Mouse (Mus musculus) left cerebral cortex, adult 2 months (tissue): ENCODE measurements around the gene Unc13b. TPM values are rescaled to one million over a fixed set of nuclear protein-coding genes. Genes with fewer than 3 reads are reported as not detected.
"Not testable (repeated sequence)": the region's sequence is repeated elsewhere in the genome, so short reads cannot be mapped to it uniquely, and the experiment has no call there.

Experiments used
- DNase-seq, 2 experiments: peaks; one replicate each; pipeline ENCODE4 v3.0.0; 2021 to 2022; ENCODE audit warnings: low spot score in 2 of 2, mixed read lengths in 1 of 2; ENCODE audit errors: extremely low spot score in 1 of 2
- H3K27ac ChIP-seq: fragments of 200-600 bp; 2 replicates; pipeline ENCODE4 v1.8.1; 2022
- H3K4me3 ChIP-seq: fragments of 200-600 bp; 2 replicates; pipeline ENCODE4 v1.8.1; 2022
- CTCF ChIP-seq: fragments of 200-600 bp; IDR thresholded peaks from 2 replicates; pipeline ENCODE4 v1.8.1; 2022; ENCODE audit warnings: antibody characterized with exemption, mild to moderate bottlenecking, moderate library complexity
- intact Hi-C: fragments of 180-260 bp; cut with DNase I; formaldehyde crosslinking; loops from one replicate; pipeline ENCODE4 v1.15.1; 2025
- total RNA-seq, 2 experiments: library from RNA; stranded (reverse); gene quantifications; 2 replicates each; pipeline ENCODE4 v1.2.3; 2021

The Unc13b gene
- total RNA-seq, 2 experiments from 2014 or later, result 68.1 to 70.9 TPM

DNA sequence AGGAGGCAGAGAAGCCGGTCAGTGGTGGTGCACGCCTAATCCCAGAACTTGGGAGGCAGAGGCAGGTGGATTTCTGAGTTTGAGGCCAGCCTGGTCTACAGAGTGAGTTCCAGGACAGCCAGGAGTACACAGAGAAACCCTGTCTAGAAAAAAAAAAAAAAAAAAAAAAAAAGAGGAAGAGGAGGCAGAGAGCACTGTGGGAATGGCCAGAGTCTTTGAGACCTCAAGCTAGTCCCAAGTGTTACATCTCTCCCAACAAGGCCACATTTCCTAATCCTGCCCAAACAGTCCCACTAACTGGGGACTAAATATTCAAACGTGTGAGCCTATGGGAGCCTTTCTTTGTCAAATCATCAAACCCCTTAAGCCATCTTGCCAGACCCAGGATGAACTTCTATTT is 71.0 kb downstream of the Unc13b start:
- H3K27ac ChIP-seq, result no peak overlapping the region
- intact Hi-C loops, result no loop called here
- H3K4me3 ChIP-seq, result no peak overlapping the region
- TF ChIP-seq CTCF, result no peak
- no peak for DNase-seq

DNA sequence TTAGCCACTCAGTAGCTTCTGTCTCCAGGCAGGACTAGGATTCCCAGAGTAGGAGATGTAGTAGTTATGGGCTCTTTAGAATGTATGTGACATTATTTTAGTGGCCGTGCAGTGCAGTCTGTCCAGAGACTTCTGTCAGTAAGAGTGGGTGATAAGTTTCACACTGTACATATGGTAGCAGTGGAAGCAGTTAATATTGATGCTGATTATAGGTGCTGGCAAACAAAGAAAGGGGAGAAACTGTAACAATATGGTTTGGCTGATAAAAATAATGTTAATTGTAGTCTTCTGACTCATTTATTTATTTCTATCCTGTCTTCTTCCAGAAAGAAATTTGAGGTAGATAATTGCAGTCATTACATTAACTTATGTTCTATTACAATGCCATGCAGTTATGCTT is 83.9 kb downstream of the Unc13b start:
- no peak for TF ChIP-seq CTCF
- intact Hi-C loops, result loop anchor here (10.0 kb wide), 1 partner anchor 572 kb away; the partner anchor contains the start of gene Olfr71
- Histone ChIP-seq H3K27ac (no peak overlapping the region), H3K4me3 (no peak overlapping the region)
- no peak for DNase-seq

DNA sequence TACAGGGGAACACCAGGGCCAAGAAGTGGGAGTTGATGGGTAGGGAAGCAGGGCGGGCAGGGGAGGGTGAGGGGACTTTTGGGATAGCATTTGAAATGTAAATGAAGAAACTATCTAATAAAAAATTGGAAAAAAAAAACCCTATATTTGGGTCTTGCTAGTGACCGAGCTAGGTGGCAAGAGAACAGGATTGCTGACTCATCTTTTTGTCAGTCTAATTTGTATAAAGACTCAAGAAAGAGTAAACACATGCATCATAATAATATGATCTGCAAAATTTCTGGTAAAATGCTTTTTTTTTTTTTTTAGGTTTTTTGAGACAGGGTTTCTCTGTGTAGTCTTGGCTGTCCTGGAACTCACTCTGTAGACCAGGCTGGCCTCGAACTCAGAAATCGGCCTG is 93.7 kb downstream of the Unc13b start:
- H3K4me3 ChIP-seq, H3K27ac ChIP-seq, DNase-seq, intact Hi-C loops: not testable (repeated sequence)

DNA sequence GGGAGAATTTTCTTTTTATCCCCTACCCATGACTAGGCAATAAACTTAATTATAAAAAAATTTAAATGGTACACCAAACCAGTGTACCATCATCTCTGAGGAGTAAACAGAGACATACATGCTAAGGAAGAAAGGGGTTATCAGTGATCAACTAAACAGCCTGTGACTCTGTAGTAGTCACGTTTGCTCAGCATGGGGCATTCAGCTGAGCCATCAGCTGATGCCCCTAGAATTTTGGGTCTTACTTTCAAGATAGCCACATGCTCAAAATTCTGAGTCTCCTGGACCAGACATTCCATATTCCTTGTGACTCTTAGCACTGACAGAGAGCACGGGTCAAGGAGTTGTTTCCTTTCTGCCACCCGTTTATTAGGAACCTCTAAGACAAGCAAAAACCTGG is 101.3 kb downstream of the Unc13b start:
- intact Hi-C loops, result no loop called here
- DNase-seq, result no peak
- no peak overlapping the region for H3K4me3 ChIP-seq
- no peak for TF ChIP-seq CTCF
- no peak overlapping the region for H3K27ac ChIP-seq

DNA sequence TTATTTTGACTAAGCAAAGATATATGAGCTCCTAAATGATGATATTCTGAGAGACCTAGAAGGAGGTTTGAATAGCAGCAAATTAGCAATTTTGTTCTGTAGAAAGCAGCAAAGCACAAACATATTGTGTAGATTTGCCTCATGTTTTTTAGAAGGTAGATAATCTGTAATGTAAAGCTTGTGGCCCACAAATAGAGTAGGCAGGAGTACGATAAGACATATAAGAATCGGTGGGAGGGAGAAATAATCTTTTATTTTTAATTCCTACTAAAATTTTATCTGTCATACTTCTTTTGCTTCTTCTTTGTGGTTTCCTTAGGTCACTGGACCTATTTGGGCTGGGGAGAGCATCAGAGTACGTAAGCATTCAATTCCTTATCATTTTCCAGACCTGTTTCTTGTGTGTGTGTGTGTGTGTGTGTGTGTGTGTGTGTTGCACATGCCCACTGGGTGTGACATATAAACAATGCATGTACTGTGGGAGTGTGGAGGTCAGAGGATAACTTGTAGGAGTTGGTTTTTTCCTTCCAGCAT is 102.4 kb downstream of the Unc13b start:
- DNase-seq, result no peak
- TF ChIP-seq CTCF, result no peak
- Histone ChIP-seq H3K27ac (no peak overlapping the region), H3K4me3 (no peak overlapping the region)
- intact Hi-C loops, result no loop called here

DNA sequence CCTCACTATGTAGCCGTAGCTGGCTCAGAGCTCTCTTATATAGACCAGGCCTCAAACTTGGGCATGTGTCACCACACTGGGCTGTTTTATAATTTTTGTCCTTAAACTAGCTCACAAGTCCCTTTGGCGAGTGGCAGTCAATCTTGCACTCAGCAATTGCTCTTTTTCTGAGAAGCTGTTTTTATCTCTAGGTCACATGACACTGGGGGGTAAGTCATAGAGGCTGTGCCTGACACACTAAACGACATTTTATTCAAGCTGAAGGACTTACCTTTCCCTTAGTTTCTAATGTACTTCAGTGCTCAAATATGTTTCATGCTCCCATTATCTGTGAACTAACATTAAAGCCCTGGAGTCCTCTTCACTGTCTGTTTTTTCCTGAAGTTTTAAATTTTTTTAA is 104.5 kb downstream of the Unc13b start:
- intact Hi-C loops, result no loop called here
- no peak for TF ChIP-seq CTCF
- no peak for DNase-seq

DNA sequence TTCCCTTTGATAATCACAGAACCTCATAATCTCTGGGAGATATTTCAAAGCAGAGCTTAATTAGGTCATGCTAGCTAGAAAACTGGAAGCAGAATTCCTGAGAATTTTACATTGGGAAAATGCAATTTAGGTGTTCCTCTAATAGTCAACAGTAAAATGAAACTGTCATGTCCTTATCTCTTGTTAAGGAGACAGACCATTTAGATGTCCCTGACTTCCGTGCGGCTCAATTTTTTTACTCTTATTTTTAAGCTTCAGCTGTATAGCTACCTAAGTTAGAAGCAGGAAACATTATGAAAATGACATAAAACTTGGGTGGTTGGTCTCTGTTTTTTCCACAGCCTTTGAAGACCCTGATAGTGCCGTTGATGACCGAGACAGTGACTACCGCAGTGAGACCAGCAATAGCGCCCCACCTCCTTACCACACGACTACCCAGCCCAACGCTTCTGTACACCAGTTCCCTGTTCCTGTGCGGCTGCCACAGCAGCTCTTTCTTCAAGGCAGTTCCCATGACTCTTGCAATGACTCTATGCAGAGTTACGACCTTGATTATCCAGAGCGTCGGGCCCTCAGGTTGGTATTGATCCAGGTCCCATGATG is 106.8 kb downstream of the Unc13b start:
- Histone ChIP-seq H3K27ac (no peak overlapping the region), H3K4me3 (no peak overlapping the region)
- no peak for TF ChIP-seq CTCF
- intact Hi-C loops, result no loop called here
- DNase-seq, result no peak

More for the DNA sequence above, 104.5 kb downstream of the Unc13b start:
- Histone ChIP-seq H3K4me3 (no peak overlapping the region), H3K27ac (no peak overlapping the region)

DNA sequence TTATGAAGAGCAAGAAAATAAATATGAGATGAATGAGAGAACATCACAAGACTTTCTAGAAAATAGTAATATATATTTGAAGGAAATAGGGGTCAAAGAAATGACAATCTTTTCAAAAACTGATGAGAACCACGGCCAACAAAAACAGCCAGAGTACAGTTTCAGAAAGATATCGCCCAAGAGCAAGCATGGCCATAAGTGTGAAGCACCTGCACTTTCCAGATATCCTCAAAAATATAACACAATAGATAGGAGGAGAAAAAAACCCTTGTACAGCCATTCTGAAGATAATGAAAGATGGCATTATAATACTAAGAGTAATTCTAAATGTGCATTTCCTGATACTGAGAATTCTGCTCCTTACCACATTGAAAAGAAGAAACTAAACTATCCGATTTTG is 111.3 kb downstream of the Unc13b start:
- DNase-seq, result no peak
- no peak overlapping the region for H3K4me3 ChIP-seq

DNA sequence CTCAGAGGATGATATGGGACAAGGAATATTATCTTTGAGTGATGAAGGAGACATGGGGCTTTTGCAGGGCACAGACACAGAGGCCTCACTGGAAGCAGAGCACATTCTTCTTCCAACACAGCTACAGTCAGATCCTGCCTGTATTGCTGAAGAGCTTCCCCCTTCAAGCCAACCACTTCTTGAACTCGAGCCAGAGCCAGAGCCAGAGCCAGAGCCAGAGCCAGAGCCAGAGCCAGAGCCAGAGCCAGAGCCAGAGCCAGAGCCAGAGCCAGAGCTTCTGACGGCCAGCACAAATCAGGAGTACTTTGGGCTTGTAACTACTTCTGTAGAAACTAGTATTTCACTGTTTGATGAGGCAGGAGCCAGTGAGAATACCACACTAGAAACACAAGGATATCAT is 118.4 kb downstream of the Unc13b start:
- TF ChIP-seq CTCF, result no peak
- Histone ChIP-seq H3K27ac (no peak overlapping the region), H3K4me3 (no peak overlapping the region)
- DNase-seq, result no peak
- intact Hi-C loops, result no loop called here

More for the DNA sequence above, 111.3 kb downstream of the Unc13b start:
- no peak for TF ChIP-seq CTCF
- intact Hi-C loops, result no loop called here
- no peak overlapping the region for H3K27ac ChIP-seq

DNA sequence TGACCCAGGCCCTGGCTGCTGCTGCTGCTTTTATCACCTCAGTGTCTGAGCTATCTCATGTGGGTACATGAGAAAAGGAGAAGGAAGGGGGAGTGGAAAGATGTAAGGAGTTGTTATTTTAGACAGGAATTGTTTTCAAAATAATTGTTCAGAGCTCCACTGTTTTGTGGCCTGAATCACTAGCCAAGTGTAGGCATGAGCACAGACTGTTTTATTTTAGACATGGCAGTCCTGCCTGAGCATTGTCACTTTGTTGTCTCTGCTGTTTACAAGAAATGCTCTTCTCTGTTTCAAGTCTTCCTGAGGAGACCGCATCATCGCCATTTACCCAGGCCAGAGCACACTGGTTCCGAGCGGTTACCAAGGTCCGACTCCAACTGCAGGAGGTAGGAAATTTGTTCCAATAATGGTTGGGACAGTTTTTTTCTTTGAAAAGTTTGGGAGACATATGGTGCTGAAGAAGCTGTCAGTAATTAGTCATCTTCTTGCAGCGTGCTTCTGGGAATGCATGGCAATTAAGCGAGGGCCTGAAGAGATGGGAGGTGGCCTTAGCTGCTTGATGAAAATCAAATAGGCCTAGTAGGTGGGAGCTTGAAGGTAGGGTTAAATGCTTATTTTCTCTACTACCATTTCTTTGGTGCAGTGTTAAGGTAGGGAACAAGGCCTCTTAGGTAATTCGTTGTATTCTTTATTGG is 123.9 kb downstream of the Unc13b start:
- intact Hi-C loops, result loop anchor here (1.0 to 2.0 kb wide), 2 partner anchors 27 to 62 kb away; no protein-coding TSS in a partner anchor
- no peak overlapping the region for H3K4me3 ChIP-seq
- peak overlapping the region; percentile 63 for H3K27ac ChIP-seq
- peak in 1 of 2 experiments; percentile 27 for DNase-seq
- no peak for TF ChIP-seq CTCF

DNA sequence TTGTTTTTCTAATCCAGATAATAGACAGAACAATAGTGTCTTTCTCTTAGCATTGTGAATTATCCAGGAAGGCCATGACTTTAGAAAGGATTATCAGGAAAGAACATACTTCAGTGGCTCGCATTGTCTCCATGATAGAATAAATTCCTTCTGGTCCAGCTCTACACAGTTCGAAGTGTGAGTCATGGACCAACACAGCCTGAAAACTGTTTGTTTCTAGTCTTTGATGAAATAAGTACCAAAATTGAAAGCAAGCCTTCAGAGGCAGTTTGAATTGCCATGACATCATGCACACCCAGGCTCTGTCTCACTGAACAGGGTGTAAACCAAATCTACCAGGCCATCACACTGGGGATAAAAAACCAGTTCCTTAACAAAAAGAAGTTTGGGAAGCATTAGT is 128.7 kb downstream of the Unc13b start:
- no peak overlapping the region for H3K4me3 ChIP-seq
- intact Hi-C loops, result no loop called here
- TF ChIP-seq CTCF, result no peak
- DNase-seq, result no peak
- no peak overlapping the region for H3K27ac ChIP-seq

DNA sequence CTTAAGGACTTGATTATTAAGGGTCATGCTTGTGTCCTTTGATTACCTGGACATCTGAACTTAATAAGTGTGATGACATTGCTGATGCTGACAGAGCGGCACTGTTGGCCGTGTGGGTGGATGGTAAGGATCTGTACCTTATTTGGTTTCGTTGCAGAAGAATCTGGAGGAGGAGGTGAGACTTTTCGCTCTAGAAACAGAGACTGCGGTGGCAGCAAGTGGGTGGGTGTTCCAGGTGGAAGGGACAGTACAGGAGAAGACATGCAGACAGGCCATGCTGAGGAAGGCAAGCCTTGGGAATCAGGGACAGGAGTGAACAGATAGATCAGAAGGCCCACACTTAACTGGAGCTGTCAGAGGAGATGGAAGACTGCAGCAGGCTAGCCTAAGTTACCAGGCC is 130.6 kb downstream of the Unc13b start:
- DNase-seq, result peak; percentile 33 to 49
- Histone ChIP-seq H3K4me3 (no peak overlapping the region), H3K27ac (peak overlapping the region; percentile 40)
- intact Hi-C loops, result loop anchor here (1.0 kb wide), 1 partner anchor 20 kb away; no protein-coding TSS in a partner anchor
- no peak for TF ChIP-seq CTCF
